Mouse (Mus musculus) 3T3-L1 (cell line): Measurements from ENCODE around the gene Wnt10b.

Experiments
- DNase-seq: peaks from one replicate; pipeline ENCODE4 v3.0.0-alpha.2; 2015; ENCODE audit warnings: low read depth, low spot score

The Wnt10b gene

GRCm38 (mm10) chr15:98729791-98730545 lies 48.0 kb downstream of the Wnt10b start:
- no peak for DNase-seq

GRCm38 (mm10) chr15:98728366-98728765 lies 49.6 kb downstream of the Wnt10b start:
- DNase-seq: no peak

GRCm38 (mm10) chr15:98727443-98728321 lies 50.3 kb downstream of the Wnt10b start, which contains the start of gene Fkbp11:
Gene Fkbp11, minus strand, starts transcription at chr15:98728198.
- peak; percentile 84 for DNase-seq

- DNase-seq: no peak
Measured at GRCm38 (mm10) chr15:98726746-98727145, 51.2 kb downstream of the Wnt10b start.

- no peak for DNase-seq
Measured at GRCm38 (mm10) chr15:98726079-98726478, 51.9 kb downstream of the Wnt10b start.

GRCm38 (mm10) chr15:98724441-98724840 lies 53.5 kb downstream of the Wnt10b start:
- DNase-seq: no peak

GRCm38 (mm10) chr15:98722854-98723253 lies 55.1 kb downstream of the Wnt10b start:
- DNase-seq: no peak

- DNase-seq: no peak
Measured at GRCm38 (mm10) chr15:98722191-98722590, 55.8 kb downstream of the Wnt10b start.
